Mouse (Mus musculus) urinary bladder, postnatal 10 days (tissue): ENCODE measurements around the gene Grin2d.

Experiments used
- DNase-seq: peaks from one replicate; pipeline ENCODE4 v3.0.0; 2022; ENCODE audit warnings: low spot score

The Grin2d gene

DNA sequence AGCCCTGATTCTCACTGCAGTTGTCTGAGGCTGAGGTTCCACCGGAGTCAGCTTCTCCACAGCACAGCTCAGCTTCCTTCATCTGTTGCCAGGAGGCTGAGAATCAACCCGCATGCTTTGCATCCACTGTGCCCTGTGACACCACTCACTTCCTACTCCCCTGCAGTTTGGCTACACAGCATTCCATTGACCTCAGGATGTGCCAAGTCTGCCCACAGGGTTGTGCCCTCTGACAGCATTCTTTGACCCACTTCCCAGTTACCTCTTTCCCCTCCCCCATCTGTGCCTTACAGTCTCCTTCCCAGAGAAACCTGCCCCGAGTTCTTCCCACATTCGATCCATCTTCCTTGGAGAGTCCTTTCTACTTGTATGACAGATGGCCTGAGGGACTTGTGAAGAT, 95.9 kb downstream of the Grin2d start:
- no peak for DNase-seq
